Comparison of ENCODE assay signal across 8 mouse cellular contexts in genomic region chr13:54610972-54611754, GRCm38 (mm10). TPM values are rescaled to one million over a fixed set of nuclear protein-coding genes. Genes with fewer than 3 reads are reported as not detected.
DNase-seq lines count a peak whose midpoint lies in the region; ATAC-seq and TF ChIP-seq lines count a peak whose summit lies in the region.

Gene Cltb, minus strand, starts transcription at chr13:54611344.

- TF ChIP-seq CTCF in G1E (IDR thresholded peaks at IDR 0.05; ENCODE audit: low read depth, low read length), result no peak
- TF ChIP-seq CTCF in cerebellum, adult 2 months (IDR thresholded peaks at IDR 0.05; ENCODE audit: borderline replicate concordance, insufficient read depth, low read depth, low read length), result no peak

- no peaks in the 10 kb centered on the region for H3K9me3 ChIP-seq in G1E (replicated peaks)
- no peaks in the 10 kb centered on the region for H3K9me3 ChIP-seq in lung, embryonic 16.5 days (ENCODE audit: control insufficient read depth, low read length)

- TF ChIP-seq POLR2A in cerebellum, adult 2 months (IDR thresholded peaks at IDR 0.05; ENCODE audit: borderline replicate concordance, insufficient read depth, low read length), result peak; percentile 71

- H3K9ac ChIP-seq in lung, embryonic 16.5 days (ENCODE audit: low read length), result peak within 1 kb of the TSS; percentile 85

- H3K36me3 ChIP-seq in G1E (replicated peaks), result peaks cover 23% of the 10 kb centered on the region
- H3K36me3 ChIP-seq in lung, embryonic 16.5 days (ENCODE audit: control insufficient read depth, insufficient read depth, low read length), result no peaks in the 10 kb centered on the region

- H3K4me2 ChIP-seq in lung, embryonic 16.5 days (ENCODE audit: low read depth, low read length), result peak within 1 kb of the TSS; percentile 83

- peak within 1 kb of the TSS; percentile 77 for H3K4me3 ChIP-seq in G1E (ENCODE audit: low read depth, low read length)
- H3K4me3 ChIP-seq in cerebellum, adult 2 months (replicated peaks; ENCODE audit: insufficient read depth, low read depth, low read length), result peak within 1 kb of the TSS; percentile 89
- H3K4me3 ChIP-seq in lung, embryonic 16.5 days (ENCODE audit: low read length), result peak within 1 kb of the TSS; percentile 74

- peak; percentile 66 for DNase-seq in G1E (ENCODE audit: low spot score)
- peak; percentile 94 to 97 for DNase-seq in cerebellum, adult 2 months
- peak; percentile 51 for DNase-seq in forelimb bud, embryonic 11.5 days (ENCODE audit: low read depth, low spot score)
- peak; percentile 95 for DNase-seq in heart, postnatal 4 days
- peak; percentile 88 for DNase-seq in layer of hippocampus, adult 9-11 months
- DNase-seq in ovary, adult 18-20 months (ENCODE audit: low spot score), result peak; percentile 55
- peak; percentile 76 for DNase-seq in thymus, postnatal 0 days (ENCODE audit: low spot score)

- peaks cover 3% of the 10 kb centered on the region; the same call in 1 of the 2 replicates for H3K27me3 ChIP-seq in G1E (ENCODE audit: insufficient read depth, low read length)
- H3K27me3 ChIP-seq in cerebellum, adult 2 months (ENCODE audit: control insufficient read depth, insufficient read depth, low read length), result no peaks in the 10 kb centered on the region
- H3K27me3 ChIP-seq in lung, embryonic 16.5 days (ENCODE audit: control insufficient read depth, insufficient read depth, low read depth, low read length), result no peaks in the 10 kb centered on the region

- peaks cover 29% of the 10 kb centered on the region for H3K4me1 ChIP-seq in G1E (ENCODE audit: insufficient read depth, low read depth, low read length)
- H3K4me1 ChIP-seq in cerebellum, adult 2 months (ENCODE audit: control insufficient read depth, insufficient read depth, low read length), result peaks cover 16% of the 10 kb centered on the region
- H3K4me1 ChIP-seq in lung, embryonic 16.5 days (replicated peaks; ENCODE audit: control insufficient read depth, insufficient read depth, low read length), result peaks cover 10% of the 10 kb centered on the region; the same call in 1 of the 2 replicates

- ATAC-seq in G1E (ENCODE audit: extremely low read depth, insufficient number of reproducible peaks, low FRiP score, poor library complexity, severe bottlenecking), result peak; percentile 31
- ATAC-seq in lung, embryonic 16.5 days (ENCODE audit: low read depth), result peak; percentile 86

- peak within 1 kb of the TSS; percentile 97 for H3K27ac ChIP-seq in cerebellum, adult 2 months (ENCODE audit: insufficient read depth, low read length)
- peak within 1 kb of the TSS; percentile 45 for H3K27ac ChIP-seq in lung, embryonic 16.5 days (ENCODE audit: low read length)

- 1% methylated on average over 64 of the region's 66 CpGs for WGBS in cerebellum, adult 2 months
- WGBS in lung, embryonic 16.5 days, result under 1% methylated on average over 66 of the region's 66 CpGs

RNA-seq across cellular contexts. Expression of gene Cltb, which starts in this region (rescaled TPM):
- total RNA-seq in G1E (2014; fragmentation: Nextera tagmentation) (8.7 and 9.2 TPM in 2 replicates), G1E (2017) (29.6 and 33.6 TPM in 2 replicates)
- polyA plus RNA-seq in G1E (2012), result 49.8 TPM in 2 replicates
- 391 and 435 TPM in 2 replicates for polyA plus RNA-seq in cerebellum, adult 2 months (2012; rRNA removed)
- total RNA-seq in heart, postnatal 4 days (2021), result 10 to 100 TPM; 90.0 to 96.8 TPM
- polyA plus RNA-seq in lung, embryonic 16.5 days (2015; fragmentation: Nextera tagmentation; extraction: Ambion mirVana), result 46.2 and 47.8 TPM in 2 replicates
- 56.5 and 57.0 TPM in 2 replicates for polyA plus RNA-seq in thymus, postnatal 0 days (2015; fragmentation: Nextera tagmentation; extraction: Ambion mirVana)

Comparison
In these comparisons a context has a peak if more than half of its experiments do, and no peak if none do; other contexts are left out.
1. Peak in every context shown above with its lines: DNase-seq, ATAC-seq, H3K4me3 ChIP-seq and H3K27ac ChIP-seq.